Mouse (Mus musculus): Measurements from ENCODE around the gene Egln2.

Gene Egln2

GRCm38 (mm10) chr7:27132588-27132987 is 34.0 kb downstream of the Egln2 start:
- in situ Hi-C loops (cut with MseI, MboI) = no loop called here

GRCm38 (mm10) chr7:27131387-27131786 is 35.2 kb downstream of the Egln2 start:
- in situ Hi-C loops (cut with MseI, MboI) = no loop called here

GRCm38 (mm10) chr7:27130521-27131370 is 35.9 kb downstream of the Egln2 start:
- in situ Hi-C loops (cut with MseI, MboI) = no loop called here

GRCm38 (mm10) chr7:27129811-27130210 is 36.8 kb downstream of the Egln2 start:
- in situ Hi-C loops (cut with MseI, MboI) = loop anchor here (10.0 kb wide), 1 partner anchor 355 kb away; no protein-coding TSS in a partner anchor

- in situ Hi-C loops (cut with MseI, MboI) = loop anchor here (10.0 kb wide), 1 partner anchor 354 kb away; no protein-coding TSS in a partner anchor
These were observed 37.7 kb downstream of the Egln2 start for GRCm38 (mm10) chr7:27128946-27129345.

- in situ Hi-C loops (cut with MseI, MboI) = loop anchor here (10.0 kb wide), 1 partner anchor 353 kb away; no protein-coding TSS in a partner anchor
These were observed 38.4 kb downstream of the Egln2 start for GRCm38 (mm10) chr7:27128162-27128561.

- in situ Hi-C loops (cut with MseI, MboI) = loop anchor here (10.0 kb wide), 1 partner anchor 350 kb away; no protein-coding TSS in a partner anchor
These were observed 41.6 kb downstream of the Egln2 start for GRCm38 (mm10) chr7:27124969-27125368.

GRCm38 (mm10) chr7:27124305-27124832 is 42.2 kb downstream of the Egln2 start:
- in situ Hi-C loops (cut with MseI, MboI) = loop anchor here (10.0 kb wide), 1 partner anchor 350 kb away; no protein-coding TSS in a partner anchor

GRCm38 (mm10) chr7:27119676-27120075 is 46.9 kb downstream of the Egln2 start, which contains the start of gene Cyp2f2:
Gene Cyp2f2, plus strand, starts transcription at chr7:27119909.
- in situ Hi-C loops (cut with MseI, MboI) = loop anchor here (10.0 kb wide), 1 partner anchor 345 kb away; no protein-coding TSS in a partner anchor

- in situ Hi-C loops (cut with MseI, MboI) = no loop called here
These were observed 48.5 kb downstream of the Egln2 start for GRCm38 (mm10) chr7:27118033-27118511.

GRCm38 (mm10) chr7:27111987-27112386 is 54.6 kb downstream of the Egln2 start:
- in situ Hi-C loops (cut with MseI, MboI) = no loop called here

GRCm38 (mm10) chr7:27111038-27111437 is 55.6 kb downstream of the Egln2 start:
- in situ Hi-C loops (cut with MseI, MboI) = no loop called here

- in situ Hi-C loops (cut with MseI, MboI) = no loop called here
These were observed 56.3 kb downstream of the Egln2 start for GRCm38 (mm10) chr7:27110327-27110726.

All from mouse trophoblast stem cell (cell line).